Mouse (Mus musculus) embryo, embryonic 10 days (tissue): Measurements from ENCODE around the gene Fam57a.

Source experiments
- DNase-seq: peaks from one replicate; pipeline ENCODE4 v3.0.0-alpha.2; 2015; ENCODE audit warnings: low spot score

Gene Fam57a

GRCm38 (mm10) chr11:76179495-76180145 lies at the start of gene Fam57a, which contains the start of gene Vps53:
Gene Fam57a (plus strand): TSS chr11:76179671.
Gene Vps53 (minus strand): TSS chr11:76179647.
- DNase-seq = peak; percentile 83

GRCm38 (mm10) chr11:76130859-76131258 lies 48.6 kb upstream of the Fam57a start:
- DNase-seq = no peak

- DNase-seq = no peak
Measured at GRCm38 (mm10) chr11:76135641-76136437, 43.6 kb upstream of the Fam57a start.

- DNase-seq = no peak
Measured at GRCm38 (mm10) chr11:76137996-76138395, 41.5 kb upstream of the Fam57a start.

- DNase-seq = no peak
Measured at GRCm38 (mm10) chr11:76144386-76144785, 35.1 kb upstream of the Fam57a start.

- DNase-seq = no peak
Measured at GRCm38 (mm10) chr11:76145169-76145568, 34.3 kb upstream of the Fam57a start.

GRCm38 (mm10) chr11:76146187-76147010 lies 33.1 kb upstream of the Fam57a start:
- DNase-seq = no peak

GRCm38 (mm10) chr11:76148055-76149008 lies 31.1 kb upstream of the Fam57a start:
- DNase-seq = peak; percentile 23

GRCm38 (mm10) chr11:76150980-76151379 lies 28.5 kb upstream of the Fam57a start:
- DNase-seq = no peak

- DNase-seq = no peak
Measured at GRCm38 (mm10) chr11:76153236-76153951, 26.1 kb upstream of the Fam57a start.

- DNase-seq = no peak
Measured at GRCm38 (mm10) chr11:76154200-76154599, 25.3 kb upstream of the Fam57a start.

GRCm38 (mm10) chr11:76154861-76155260 lies 24.6 kb upstream of the Fam57a start:
- DNase-seq = no peak

- DNase-seq = no peak
Measured at GRCm38 (mm10) chr11:76158375-76158774, 21.1 kb upstream of the Fam57a start.

- peak; percentile 21 for DNase-seq
Measured at GRCm38 (mm10) chr11:76160251-76160650, 19.2 kb upstream of the Fam57a start.

GRCm38 (mm10) chr11:76166657-76167056 lies 12.8 kb upstream of the Fam57a start:
- no peak for DNase-seq

GRCm38 (mm10) chr11:76167079-76167765 lies 12.2 kb upstream of the Fam57a start:
- DNase-seq = peak; percentile 73

- no peak for DNase-seq
Measured at GRCm38 (mm10) chr11:76168976-76169375, 10.5 kb upstream of the Fam57a start.

- no peak for DNase-seq
Measured at GRCm38 (mm10) chr11:76170207-76170606, 9.3 kb upstream of the Fam57a start.

GRCm38 (mm10) chr11:76178726-76179494 lies 561 bp upstream of the Fam57a start:
- DNase-seq = peak; percentile 52
